Mouse (Mus musculus) gastrocnemius, postnatal 36 days (tissue): ENCODE results near the gene Ppp1r27. TPM values are rescaled to one million over a fixed set of nuclear protein-coding genes. Genes with fewer than 3 reads are reported as not detected.

Source experiments
- total RNA-seq, 2 experiments: library from RNA; stranded (reverse); gene quantifications; 2 replicates each; pipeline ENCODE4 v1.2.3; 2021

Gene Ppp1r27
- total RNA-seq, 2 experiments from 2014 or later, result 153 to 173 TPM

Other genes starting within 250 kb of the Ppp1r27 start
- 100 to 1,000 TPM; 186 to 222 TPM for gene Actg1, start 202.6 kb downstream of the Ppp1r27 start, total RNA-seq
- under 1 TPM; 0.31 to 0.37 TPM for gene Fscn2, start 189.6 kb downstream of the Ppp1r27 start, total RNA-seq
- gene Faap100, start 172.4 kb downstream of the Ppp1r27 start, total RNA-seq, result 10 to 100 TPM; 21.7 to 22.9 TPM
- 10 to 100 TPM; 67.6 to 71.0 TPM for gene Nploc4, start 113.4 kb downstream of the Ppp1r27 start, total RNA-seq
- gene Tspan10, start 108.5 kb downstream of the Ppp1r27 start, total RNA-seq, result under 1 TPM in 1 of 2 experiments, not detected in 1; 0.69 TPM
- under 1 TPM in 1 of 2 experiments, not detected in 1; 0.89 TPM for gene Pde6g, start 97.6 kb downstream of the Ppp1r27 start, total RNA-seq
- 10 to 100 TPM; 21.4 to 25.6 TPM for gene Oxld1, start 93.1 kb downstream of the Ppp1r27 start, total RNA-seq
- 1 to 10 TPM; 4.1 to 6.2 TPM for gene Ccdc137, start 93.0 kb downstream of the Ppp1r27 start, total RNA-seq
- 1 to 10 TPM; 4.8 to 6.3 TPM for gene Arl16, start 83.5 kb downstream of the Ppp1r27 start, total RNA-seq
- 100 to 1,000 TPM; 142 to 144 TPM for gene Mrpl12, start 66.5 kb downstream of the Ppp1r27 start, total RNA-seq
- gene Slc25a10, start 59.3 kb downstream of the Ppp1r27 start, total RNA-seq, result 1 to 10 TPM; 3.7 to 4.5 TPM
- under 1 TPM; 0.18 to 0.25 TPM for gene Gcgr, start 20.4 kb downstream of the Ppp1r27 start, total RNA-seq
- gene Mcrip1, start 1.4 kb downstream of the Ppp1r27 start, total RNA-seq, result 10 to 100 TPM; 19.9 to 23.8 TPM
- 100 to 1,000 TPM; 174 to 203 TPM for gene P4hb, start 22.1 kb upstream of the Ppp1r27 start, total RNA-seq
- gene Arhgdia, start 30.5 kb upstream of the Ppp1r27 start, total RNA-seq, result 10 to 100 TPM; 73.1 to 77.1 TPM
- gene Alyref, start 47.2 kb upstream of the Ppp1r27 start, total RNA-seq, result 10 to 100 TPM; 36.1 to 41.5 TPM
- gene Anapc11, start 47.3 kb upstream of the Ppp1r27 start, total RNA-seq, result 10 to 100 TPM; 44.0 to 50.5 TPM
- not detected for gene Npb, start 57.3 kb upstream of the Ppp1r27 start, total RNA-seq
- 10 to 100 TPM; 26.7 to 33.5 TPM for gene Pcyt2, start 66.8 kb upstream of the Ppp1r27 start, total RNA-seq
- 1 to 10 TPM; 4.5 TPM for gene Sirt7, start 74.1 kb upstream of the Ppp1r27 start, total RNA-seq
- gene Mafg, start 82.5 kb upstream of the Ppp1r27 start, total RNA-seq, result 10 to 100 TPM; 48.3 to 53.7 TPM
- gene Pycr1, start 92.6 kb upstream of the Ppp1r27 start, total RNA-seq, result 1 to 10 TPM; 3.2 to 5.8 TPM
- gene Myadml2, start 97.0 kb upstream of the Ppp1r27 start, total RNA-seq, result 100 to 1,000 TPM; 129 to 137 TPM
- not detected for gene Notum, start 110.0 kb upstream of the Ppp1r27 start, total RNA-seq
- gene Aspscr1, start 121.8 kb upstream of the Ppp1r27 start, total RNA-seq, result 10 to 100 TPM; 24.4 to 34.0 TPM
- 10 to 100 TPM; 23.2 to 27.0 TPM for gene Cenpx, start 162.6 kb upstream of the Ppp1r27 start, total RNA-seq
- gene Lrrc45, start 162.8 kb upstream of the Ppp1r27 start, total RNA-seq, result 1 to 10 TPM; 3.7 to 4.1 TPM
- under 1 TPM; 0.84 to 0.92 TPM for gene Rac3, start 170.3 kb upstream of the Ppp1r27 start, total RNA-seq
- 1 to 10 TPM; 4.5 to 9.2 TPM for gene Dcxr, start 176.1 kb upstream of the Ppp1r27 start, total RNA-seq
- 10 to 100 TPM in 1 of 2 experiments, 1 to 10 TPM in 1; 9.2 to 15.8 TPM for gene Cbr2, start 181.0 kb upstream of the Ppp1r27 start, total RNA-seq
- 10 to 100 TPM; 29.5 to 31.9 TPM for gene Hmga1b, start 211.7 kb upstream of the Ppp1r27 start, total RNA-seq
- gene Rfng, start 233.1 kb upstream of the Ppp1r27 start, total RNA-seq, result 1 to 10 TPM; 9.9 to 10.0 TPM
- 10 to 100 TPM; 52.6 to 52.7 TPM for gene Gps1, start 233.1 kb upstream of the Ppp1r27 start, total RNA-seq
- gene Dus1l, start 245.3 kb upstream of the Ppp1r27 start, total RNA-seq, result 10 to 100 TPM; 31.3 to 32.9 TPM